Mouse (Mus musculus) testis, adult 2 months (tissue): ENCODE data around the gene Grm8.

Experiments used
- CTCF ChIP-seq: fragments of 200-500 bp; IDR thresholded peaks from 2 replicates; pipeline ENCODE4 v1.5.1; 2012; ENCODE audit warnings: low read depth, mild to moderate bottlenecking, inconsistent platforms, low read length, moderate library complexity; ENCODE audit not compliant: control insufficient read depth, insufficient read depth, insufficient replicate concordance
- POLR2A ChIP-seq: fragments of 200-500 bp; IDR thresholded peaks from 2 replicates; pipeline ENCODE4 v1.6.1; 2012; ENCODE audit warnings: low read depth, mild to moderate bottlenecking, inconsistent platforms, low read length, moderate library complexity; ENCODE audit not compliant: control insufficient read depth

DNA sequence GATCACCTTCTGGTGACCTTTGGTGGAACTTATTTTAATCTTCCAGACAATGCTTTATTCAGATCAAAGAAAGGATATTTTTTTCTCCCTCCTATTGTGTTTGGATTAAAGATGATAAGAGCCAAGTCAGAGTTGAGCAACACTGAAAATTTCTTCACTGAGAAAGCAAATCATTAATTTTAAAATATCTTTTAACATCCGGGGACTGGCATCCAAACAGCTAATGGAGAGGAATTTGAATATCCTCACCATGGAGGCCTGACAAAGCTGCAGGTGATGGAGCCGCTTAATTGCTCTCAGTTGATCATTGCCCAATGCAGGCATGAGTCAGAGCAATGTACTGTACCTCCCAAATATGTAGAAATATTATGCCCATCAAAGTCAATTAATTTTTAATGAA, 83.0 kb downstream of the Grm8 start:
- TF ChIP-seq POLR2A (no peak), CTCF (no peak)
